Mouse (Mus musculus) MEL (cell line): Measurements from ENCODE around the gene Sec13. TPM values are rescaled to one million over a fixed set of nuclear protein-coding genes. Genes with fewer than 3 reads are reported as not detected.

Experiments used
- polyA plus RNA-seq, 2 experiments: library from polyadenylated mRNA; stranded (reverse) in 1 of 2; unstranded in 1 of 2; fragments of >175 nt in 1 of 2; fragments of >200 nt in 1 of 2; gene quantifications; 2 replicates each; pipeline versions ENCODE4 v1.2.1 to v1.2.4; 2012; ENCODE audit warnings: low replicate concordance in 2 of 2, low read depth in 1 of 2; ENCODE audit not compliant: insufficient read length in 2 of 2, insufficient read depth in 1 of 2, missing spikeins in 1 of 2
- total RNA-seq: library from RNA; depleted of rRNA; stranded (reverse); fragments of 300-350 nt; gene quantifications from 2 replicates; pipeline ENCODE4 v1.2.3, GENCODE M21; 2012; rRNA removed

Gene Sec13
- total and polyA plus RNA-seq, 3 experiments, result 182 to 269 (median 209) TPM

Other genes starting within 250 kb of the Sec13 start
- 0.08 TPM in 1 of 2 replicates, not detected in the other for gene Prrt3, start 238.8 kb downstream of the Sec13 start, total RNA-seq
- gene Prrt3, start 238.8 kb downstream of the Sec13 start, polyA plus RNA-seq, result under 1 TPM in 1 of 2 experiments, not detected in 1; 0.10 TPM
- 56.7 and 73.1 TPM in 2 replicates for gene Emc3, start 209.1 kb downstream of the Sec13 start, total RNA-seq
- 100 to 1,000 TPM in 1 of 2 experiments, 10 to 100 TPM in 1; 62.3 to 172 TPM for gene Emc3, start 209.1 kb downstream of the Sec13 start, polyA plus RNA-seq
- gene Fancd2, start 209.1 kb downstream of the Sec13 start, total RNA-seq, result 14.0 and 14.1 TPM in 2 replicates
- 10 to 100 TPM; 18.5 to 35.0 TPM for gene Fancd2, start 209.1 kb downstream of the Sec13 start, polyA plus RNA-seq
- 0.12 and 0.13 TPM in 2 replicates for gene Fancd2os, start 140.0 kb downstream of the Sec13 start, total RNA-seq
- gene Fancd2os, start 140.0 kb downstream of the Sec13 start, polyA plus RNA-seq, result under 1 TPM in 1 of 2 experiments, not detected in 1; 0.22 TPM
- 134 and 147 TPM in 2 replicates for gene Brk1, start 136.0 kb downstream of the Sec13 start, total RNA-seq
- gene Brk1, start 136.0 kb downstream of the Sec13 start, polyA plus RNA-seq, result 100 to 1,000 TPM in 1 of 2 experiments, not detected in 1; 161 TPM
- gene Vhl, start 116.8 kb downstream of the Sec13 start, total RNA-seq, result 11.4 and 12.5 TPM in 2 replicates
- gene Vhl, start 116.8 kb downstream of the Sec13 start, polyA plus RNA-seq, result 10 to 100 TPM in 1 of 2 experiments, not detected in 1; 12.0 TPM
- gene Irak2, start 102.3 kb downstream of the Sec13 start, total RNA-seq, result 5.2 TPM in 2 replicates
- gene Irak2, start 102.3 kb downstream of the Sec13 start, polyA plus RNA-seq, result 1 to 10 TPM in 1 of 2 experiments, not detected in 1; 6.8 TPM
- gene Tatdn2, start 43.7 kb downstream of the Sec13 start, total RNA-seq, result 111 and 136 TPM in 2 replicates
- 100 to 1,000 TPM; 102 to 121 TPM for gene Tatdn2, start 43.7 kb downstream of the Sec13 start, polyA plus RNA-seq
- 0.26 and 0.81 TPM in 2 replicates for gene Ghrl, start 20.9 kb downstream of the Sec13 start, total RNA-seq
- 1 to 10 TPM in 1 of 2 experiments, not detected in 1; 2.8 TPM for gene Ghrl, start 20.9 kb downstream of the Sec13 start, polyA plus RNA-seq